Mouse (Mus musculus) left cerebral cortex, adult 2 months (tissue): Measurements from ENCODE around the gene Kat6b. TPM values are rescaled to one million over a fixed set of nuclear protein-coding genes. Genes with fewer than 3 reads are reported as not detected.

Experiments
- DNase-seq, 2 experiments: peaks; one replicate each; pipeline ENCODE4 v3.0.0; 2021 to 2022; ENCODE audit warnings: low spot score in 2 of 2, mixed read lengths in 1 of 2; ENCODE audit errors: extremely low spot score in 1 of 2
- H3K27ac ChIP-seq: fragments of 200-600 bp; 2 replicates; pipeline ENCODE4 v1.8.1; 2022
- H3K4me3 ChIP-seq: fragments of 200-600 bp; 2 replicates; pipeline ENCODE4 v1.8.1; 2022
- CTCF ChIP-seq: fragments of 200-600 bp; IDR thresholded peaks from 2 replicates; pipeline ENCODE4 v1.8.1; 2022; ENCODE audit warnings: antibody characterized with exemption, mild to moderate bottlenecking, moderate library complexity
- intact Hi-C: fragments of 180-260 bp; cut with DNase I; formaldehyde crosslinking; loops from one replicate; pipeline ENCODE4 v1.15.1; 2025
- total RNA-seq, 2 experiments: library from RNA; stranded (reverse); gene quantifications; 2 replicates each; pipeline ENCODE4 v1.2.3; 2021

The Kat6b gene
- total RNA-seq, 2 experiments from 2014 or later: 117 to 118 TPM

DNA sequence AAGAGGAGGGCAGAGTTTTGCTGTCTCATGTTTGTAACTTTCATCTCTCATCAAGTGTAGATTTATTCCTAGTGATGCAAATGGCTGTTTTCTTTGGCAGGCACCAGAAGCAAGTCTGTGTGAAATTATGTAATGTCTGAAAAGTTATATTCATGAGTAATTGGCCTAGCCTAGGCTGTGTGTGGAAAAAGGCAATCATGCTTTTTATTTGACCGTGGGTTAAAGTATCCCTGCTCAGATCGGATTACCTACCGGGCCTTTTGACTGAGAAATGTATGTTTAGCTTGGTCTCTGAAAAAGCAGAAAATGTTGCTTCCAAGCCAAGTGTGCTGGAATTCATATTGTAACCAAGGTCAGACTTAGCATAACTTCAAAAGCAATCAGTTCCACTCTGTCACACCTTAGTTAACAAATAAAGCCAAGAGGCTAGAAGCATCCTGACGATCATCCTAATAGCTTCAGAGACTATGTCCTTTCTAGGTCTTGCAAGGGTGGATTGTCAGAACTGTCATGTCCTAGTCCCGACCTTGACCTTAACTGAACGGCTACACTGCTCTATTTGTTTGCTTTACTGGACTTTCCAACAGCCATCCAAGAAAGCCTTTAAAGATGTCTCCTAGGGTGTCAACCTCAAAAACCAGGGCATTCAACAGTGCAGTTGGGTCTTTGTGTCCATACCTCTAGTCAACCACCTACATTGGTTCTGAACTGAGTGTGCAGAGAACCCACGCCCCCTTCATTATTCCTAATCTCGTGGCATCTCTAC, 111.9 kb downstream of the Kat6b start:
- Histone ChIP-seq H3K4me3 (no peak overlapping the region), H3K27ac (peak overlapping the region; percentile 50)
- DNase-seq: no peak
- intact Hi-C loops: no loop called here
- no peak for TF ChIP-seq CTCF

DNA sequence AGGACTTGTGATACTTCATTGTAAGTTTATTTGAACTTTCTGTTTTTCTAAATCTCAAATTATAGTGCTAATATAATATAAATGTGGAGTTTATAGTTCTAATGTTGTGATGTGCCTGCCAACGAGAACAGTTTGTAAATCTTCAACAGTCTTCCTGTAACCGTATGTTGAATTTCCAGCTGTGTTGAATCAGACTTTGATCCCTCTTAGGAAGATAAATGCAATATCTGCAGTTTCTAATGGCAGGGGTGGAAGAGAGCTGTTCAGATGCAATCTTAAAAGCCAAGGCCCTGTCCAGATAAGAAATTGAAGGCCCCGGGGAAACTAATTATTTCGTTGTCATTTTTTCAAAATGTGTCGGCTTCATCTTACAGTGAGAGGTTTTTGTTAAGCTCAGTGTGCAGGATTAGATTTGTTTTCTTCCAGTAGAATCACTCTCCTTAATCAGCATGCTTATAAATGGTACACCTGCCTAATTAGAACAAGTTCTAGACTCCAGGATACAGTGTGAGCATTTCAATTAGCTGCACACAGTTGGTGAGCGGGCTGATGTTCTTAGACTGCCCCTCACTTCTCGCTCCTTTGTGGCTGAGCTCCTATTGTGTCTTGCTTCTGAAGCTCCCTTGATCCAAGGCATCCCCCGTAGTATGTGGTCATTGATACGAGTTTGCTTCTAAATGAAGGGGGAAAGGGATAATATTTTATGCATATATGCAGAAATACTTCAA, 118.4 kb downstream of the Kat6b start:
- H3K27ac ChIP-seq: no peak overlapping the region
- TF ChIP-seq CTCF: no peak
- DNase-seq: no peak
- intact Hi-C loops: no loop called here
- H3K4me3 ChIP-seq: no peak overlapping the region

DNA sequence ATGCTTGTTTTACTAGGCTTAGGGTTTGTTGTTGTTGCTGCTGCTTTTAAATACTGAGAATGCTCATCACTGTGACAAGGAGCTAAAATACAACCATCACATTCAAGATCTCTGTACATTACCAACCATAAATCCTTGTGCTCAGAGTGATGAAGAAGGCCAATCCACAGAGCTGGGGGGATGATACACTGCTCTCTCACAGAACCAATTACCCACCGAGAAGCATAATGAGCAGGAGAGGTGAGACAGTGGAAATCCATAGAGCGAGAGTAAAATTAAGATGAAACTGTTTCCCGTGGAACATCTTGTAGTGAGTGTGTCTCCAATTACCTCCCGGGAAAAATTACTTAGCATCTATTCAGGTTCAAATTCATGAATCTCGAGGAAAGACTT, 118.9 kb downstream of the Kat6b start:
- Histone ChIP-seq H3K4me3 (no peak overlapping the region), H3K27ac (no peak overlapping the region)
- intact Hi-C loops: no loop called here
- no peak for DNase-seq
- TF ChIP-seq CTCF: no peak

- intact Hi-C loops: no loop called here
- Histone ChIP-seq H3K27ac (no peak overlapping the region), H3K4me3 (no peak overlapping the region)
- DNase-seq: no peak
- no peak for TF ChIP-seq CTCF
Observed at GRCm38 (mm10) chr14:21600628-21601027, 119.4 kb downstream of the Kat6b start.

- intact Hi-C loops: no loop called here
- H3K27ac ChIP-seq: no peak overlapping the region
- DNase-seq: no peak
- H3K4me3 ChIP-seq: no peak overlapping the region
- no peak for TF ChIP-seq CTCF
Observed at GRCm38 (mm10) chr14:21602166-21602565, 120.9 kb downstream of the Kat6b start.

- H3K27ac ChIP-seq: no peak overlapping the region
- intact Hi-C loops: no loop called here
- TF ChIP-seq CTCF: no peak
- no peak for DNase-seq
- H3K4me3 ChIP-seq: no peak overlapping the region
Observed at GRCm38 (mm10) chr14:21602937-21603336, 121.7 kb downstream of the Kat6b start.

DNA sequence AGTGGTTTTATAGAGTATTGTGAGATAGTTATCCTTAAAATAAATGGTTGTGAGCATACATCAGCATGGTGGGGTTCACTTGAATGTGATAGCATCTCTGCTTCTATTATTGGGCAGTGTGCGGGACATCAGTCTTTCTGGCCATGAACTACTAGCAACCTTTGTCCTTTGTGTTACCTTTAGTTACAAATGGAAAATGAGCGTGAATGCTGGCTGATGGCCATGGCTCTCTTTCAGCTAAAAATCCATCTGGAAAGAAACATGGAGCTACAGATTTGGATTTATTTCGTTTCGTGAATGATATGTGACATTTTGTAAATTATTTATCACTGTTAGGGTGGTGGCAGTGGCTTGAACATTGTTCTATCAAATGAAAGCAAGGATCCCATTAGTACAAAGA, 126.5 kb downstream of the Kat6b start:
- Histone ChIP-seq H3K4me3 (no peak overlapping the region), H3K27ac (0 out of 2 replicates have a peak overlapping the region, but pooled peaks have one; percentile 30)
- DNase-seq: no peak
- intact Hi-C loops: no loop called here
- TF ChIP-seq CTCF: no peak

- Histone ChIP-seq H3K4me3 (no peak overlapping the region), H3K27ac (no peak overlapping the region)
- no peak for TF ChIP-seq CTCF
- intact Hi-C loops: no loop called here
- no peak for DNase-seq
Observed at GRCm38 (mm10) chr14:21608886-21609285, 127.7 kb downstream of the Kat6b start.

DNA sequence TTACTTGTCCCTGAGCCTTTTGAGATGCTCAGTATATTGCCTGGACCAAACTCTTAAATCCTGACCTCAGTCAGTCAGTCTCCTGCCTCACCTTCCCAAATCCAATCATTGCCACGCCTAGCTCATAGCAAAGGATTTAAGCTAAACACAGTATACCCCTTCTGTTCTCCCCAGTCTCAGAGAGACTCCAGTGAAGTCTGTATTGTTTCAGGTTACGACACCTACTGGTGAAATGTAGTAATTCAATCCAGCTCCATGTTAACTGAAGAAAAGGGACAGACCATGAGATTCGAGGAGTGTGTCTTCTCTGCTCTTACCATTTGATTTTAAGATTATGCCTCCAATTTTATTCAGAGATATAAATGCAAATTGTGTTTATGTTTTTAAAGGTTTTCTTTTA, 129.0 kb downstream of the Kat6b start:
- H3K27ac ChIP-seq: no peak overlapping the region
- no peak for DNase-seq
- no peak overlapping the region for H3K4me3 ChIP-seq
- intact Hi-C loops: loop anchor here (2.0 to 10.0 kb wide), 4 partner anchors 65 to 473 kb away; no protein-coding TSS in a partner anchor
- peak; percentile 91 for TF ChIP-seq CTCF

DNA sequence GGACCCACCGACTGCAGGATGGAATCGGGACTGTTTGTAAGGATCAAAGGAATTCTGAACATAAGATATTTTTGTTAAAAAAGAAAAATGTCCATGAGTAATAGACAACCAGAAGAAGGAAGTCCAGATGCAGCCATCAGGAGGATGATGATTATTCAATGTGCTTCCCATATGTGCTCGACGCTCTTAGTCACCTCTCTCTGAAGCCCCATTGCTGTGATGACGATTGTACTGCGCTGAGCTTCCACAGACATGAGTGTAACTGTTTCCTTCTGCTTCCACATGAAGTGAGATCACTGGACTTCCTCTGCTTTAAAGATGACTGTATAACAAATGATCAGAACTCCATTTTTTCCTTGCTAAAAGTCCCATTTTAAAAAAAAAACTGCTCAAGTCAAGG, 131.8 kb downstream of the Kat6b start:
- no peak for TF ChIP-seq CTCF
- DNase-seq: no peak
- Histone ChIP-seq H3K4me3 (no peak overlapping the region), H3K27ac (no peak overlapping the region)
- intact Hi-C loops: loop anchor here (5.0 to 10.0 kb wide), 3 partner anchors 62 to 476 kb away; no protein-coding TSS in a partner anchor

DNA sequence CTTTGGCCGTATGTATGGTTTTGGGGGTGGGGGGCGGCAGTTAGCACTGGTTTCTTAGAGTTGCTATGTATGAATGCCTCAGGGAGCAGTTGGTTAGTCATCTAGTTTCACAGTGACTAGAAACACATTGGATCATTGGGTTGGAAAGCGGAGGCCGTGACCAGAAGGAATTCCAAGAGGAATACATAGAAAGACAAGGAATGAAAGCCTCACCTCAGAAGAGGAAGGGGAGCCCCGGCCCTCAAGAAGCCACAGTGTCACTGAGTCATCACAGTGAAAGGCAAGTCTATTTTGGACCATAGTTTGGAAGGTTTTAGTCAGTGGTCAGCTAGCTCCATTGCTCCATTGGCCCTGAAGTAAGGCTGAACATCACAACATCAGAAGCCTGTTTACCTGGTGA, 132.9 kb downstream of the Kat6b start:
- intact Hi-C loops: loop anchor here (5.0 to 10.0 kb wide), 3 partner anchors 61 to 477 kb away; no protein-coding TSS in a partner anchor
- no peak for TF ChIP-seq CTCF
- no peak for DNase-seq
- Histone ChIP-seq H3K27ac (no peak overlapping the region), H3K4me3 (no peak overlapping the region)

DNA sequence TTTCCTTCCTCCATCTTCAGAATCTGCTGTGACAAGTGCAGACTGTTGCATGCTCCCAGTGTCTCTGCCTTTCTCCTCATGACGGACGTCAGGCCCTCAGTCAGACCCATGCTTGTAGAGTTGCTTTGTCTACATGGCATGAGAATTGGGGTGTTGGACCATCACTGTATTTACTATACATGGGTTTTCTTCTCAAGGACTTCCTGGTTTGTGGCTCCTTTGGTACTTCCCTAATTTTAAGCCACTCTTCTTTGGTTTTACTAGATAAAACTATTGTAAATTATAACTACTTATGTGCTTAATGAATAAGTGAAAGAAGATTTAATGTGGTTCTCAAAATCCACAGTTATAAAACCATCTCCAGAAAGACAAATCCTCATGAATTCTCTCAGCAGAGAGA, 134.6 kb downstream of the Kat6b start:
- intact Hi-C loops: loop anchor here (10.0 kb wide), 1 partner anchor 59 kb away; no protein-coding TSS in a partner anchor

More for the DNA sequence above, 134.6 kb downstream of the Kat6b start:
- no peak overlapping the region for H3K27ac ChIP-seq
- no peak overlapping the region for H3K4me3 ChIP-seq
- TF ChIP-seq CTCF: no peak
- no peak for DNase-seq
